In genomic region chr5:137061809-137062481, GRCm38 (mm10) we compare ENCODE assay signal across 9 mouse cellular contexts. TPM values are rescaled to one million over a fixed set of nuclear protein-coding genes. Genes with fewer than 3 reads are reported as not detected.
A peak's percentile ranks its signal among the peaks of the same experiment; 100 is the strongest.
DNase-seq lines count a peak whose midpoint lies in the region; ATAC-seq and TF ChIP-seq lines count a peak whose summit lies in the region.
"Had no signal": no experiment of that assay in that cellular context is flagged by ENCODE, and none has a peak within 500 bp of the region (broad histone marks: within the 10 kb centered on the region; RNA-seq: fewer than 3 reads in every experiment).

No protein-coding gene starts in this region.

- no peak overlapping the region for H3K4me2 ChIP-seq in kidney, embryonic 16.5 days (replicated peaks; ENCODE audit: low read depth, low read length)
- H3K4me2 ChIP-seq in CH12.LX (ENCODE audit: insufficient read depth, low read depth, poor library complexity, severe bottlenecking): peak overlapping the region; percentile 9; the same call in 1 of the 2 replicates
- H3K4me2 ChIP-seq: embryonic facial prominence, embryonic 12.5 days had no signal

- no peak overlapping the region for H3K4me3 ChIP-seq in kidney, embryonic 16.5 days (ENCODE audit: low read length)
- H3K4me3 ChIP-seq in CH12.LX (replicated peaks in 1 of 3; ENCODE audit: low read depth in 2 of 3, low read length in 2 of 3, poor library complexity in 1 of 3): no peak overlapping the region
- H3K4me3 ChIP-seq in limb, embryonic 10.5 days: no peak overlapping the region
- no peak overlapping the region for H3K4me3 ChIP-seq in small intestine, adult 2 months (ENCODE audit: low read depth, low read length)
- H3K4me3 ChIP-seq: embryonic facial prominence, embryonic 12.5 days had no signal

- TF ChIP-seq CTCF in CH12.LX (conservative IDR thresholded peaks at IDR 0.05 in 1 of 2, IDR thresholded peaks at IDR 0.05 in 1 of 2; ENCODE audit: low read depth in 2 of 2, low read length in 2 of 2): peak; percentile 12 to 51; a peak in 2 of 4 replicates
- peak; percentile 46; the same call in 1 of the 2 replicates for TF ChIP-seq CTCF in small intestine, adult 2 months (IDR thresholded peaks at IDR 0.05; ENCODE audit: extremely low read depth, insufficient read length, insufficient replicate concordance, low read depth, low read length)

- no peaks in the 10 kb centered on the region for H3K79me2 ChIP-seq in CH12.LX (replicated peaks; ENCODE audit: control insufficient read depth, extremely low read depth, insufficient read depth, poor library complexity, severe bottlenecking)

- no peak overlapping the region for H3K27ac ChIP-seq in kidney, embryonic 16.5 days (ENCODE audit: low read length)
- no peak overlapping the region for H3K27ac ChIP-seq in CH12.LX (ENCODE audit: insufficient read depth, low read depth)
- H3K27ac ChIP-seq in limb, embryonic 10.5 days: no peak overlapping the region
- H3K27ac ChIP-seq in small intestine, adult 2 months (ENCODE audit: insufficient read depth, low read depth, low read length): no peak overlapping the region
- H3K27ac ChIP-seq: embryonic facial prominence, embryonic 12.5 days had no signal

- no peaks in the 10 kb centered on the region for H3K4me1 ChIP-seq in kidney, embryonic 16.5 days (ENCODE audit: insufficient read depth, low read length)
- peaks cover 2 to 20% of the 10 kb centered on the region in 2 experiments; a peak in 2 of 4 replicates for H3K4me1 ChIP-seq in CH12.LX (ENCODE audit: control insufficient read depth in 1 of 2, insufficient read depth in 2 of 2)
- H3K4me1 ChIP-seq in limb, embryonic 10.5 days: no peaks in the 10 kb centered on the region
- H3K4me1 ChIP-seq in small intestine, adult 2 months (ENCODE audit: control insufficient read depth, insufficient read depth, insufficient read length, low read length): no peaks in the 10 kb centered on the region
- H3K4me1 ChIP-seq: embryonic facial prominence, embryonic 12.5 days had no signal

- H3K9ac ChIP-seq in kidney, embryonic 16.5 days (replicated peaks; ENCODE audit: low read length): no peak overlapping the region
- H3K9ac ChIP-seq in CH12.LX (ENCODE audit: insufficient read depth, low read depth): no peak overlapping the region
- H3K9ac ChIP-seq: embryonic facial prominence, embryonic 12.5 days had no signal

- TF ChIP-seq EP300 in CH12.LX (IDR thresholded peaks at IDR 0.05; ENCODE audit: low read length): no peak

- no peaks in the 10 kb centered on the region for H3K36me3 ChIP-seq in kidney, embryonic 16.5 days (ENCODE audit: insufficient read depth, low read length)
- no peaks in the 10 kb centered on the region for H3K36me3 ChIP-seq in CH12.LX (replicated peaks in 1 of 2; ENCODE audit: control insufficient read depth in 1 of 2, insufficient read depth in 1 of 2, low read length in 1 of 2)
- H3K36me3 ChIP-seq in limb, embryonic 10.5 days: no peaks in the 10 kb centered on the region
- H3K36me3 ChIP-seq in small intestine, adult 2 months (ENCODE audit: control insufficient read depth, insufficient read depth, low read length): no peaks in the 10 kb centered on the region
- H3K36me3 ChIP-seq: embryonic facial prominence, embryonic 12.5 days had no signal

- H3K27me3 ChIP-seq in kidney, embryonic 16.5 days (ENCODE audit: insufficient read depth, low read length): no peaks in the 10 kb centered on the region
- H3K27me3 ChIP-seq in CH12.LX (replicated peaks): peaks cover 24% of the 10 kb centered on the region
- H3K27me3 ChIP-seq in limb, embryonic 10.5 days (ENCODE audit: low read depth, poor library complexity, severe bottlenecking): no peaks in the 10 kb centered on the region
- H3K27me3 ChIP-seq in small intestine, adult 2 months (ENCODE audit: control insufficient read depth, insufficient read depth, low read length): no peaks in the 10 kb centered on the region
- H3K27me3 ChIP-seq: embryonic facial prominence, embryonic 12.5 days had no signal

- DNase-seq in kidney, adult 11 months: peak; percentile 23
- DNase-seq in CH12.LX (ENCODE audit: extremely low read depth): peak; percentile 83
- DNase-seq in adrenal gland, postnatal 10 days: peak; percentile 69
- peak; percentile 62 for DNase-seq in gastrocnemius, postnatal 14 days
- peak; percentile 38 for DNase-seq in limb, embryonic 10.5 days (ENCODE audit: low spot score)
- no peak for DNase-seq in urinary bladder, adult 2 months (ENCODE audit: low spot score)

- no peak for ATAC-seq in kidney, embryonic 16.5 days (ENCODE audit: low FRiP score, low TSS enrichment)

- in situ Hi-C loops in CH12.LX (cut with MboI; ENCODE audit: low pct_ligation_motif_present, low pct_unique_long_range_greater_than_20kb, low sequenced_read_pairs): loop anchor here (10.0 kb wide), 1 partner anchor 53 kb away; the partner anchor contains the start of gene Trim56

- dilution Hi-C loops in CH12.LX (cut with MboI; ENCODE audit: extremely low pct_ligation_motif_present, extremely low pct_unique_long_range_greater_than_20kb, low sequenced_read_pairs): no loop called here

- intact Hi-C loops in gastrocnemius, postnatal 14 days (cut with DNase I; ENCODE audit: low total_unique reads): loop anchor here (2.0 kb wide), 2 partner anchors 43 to 49 kb away; no protein-coding TSS in a partner anchor

- no peak for TF ChIP-seq POLR2A in CH12.LX (IDR thresholded peaks at IDR 0.05; ENCODE audit: low read depth, low read length)
- no peak for TF ChIP-seq POLR2A in small intestine, adult 2 months (IDR thresholded peaks at IDR 0.05; ENCODE audit: low read depth, low read length)

- peak; percentile 20 for TF ChIP-seq RAD21 in CH12.LX (IDR thresholded peaks at IDR 0.05; ENCODE audit: low read depth, low read length)

- WGBS in kidney, embryonic 16.5 days: 24% methylated on average over 10 of the region's 12 CpGs
- WGBS in limb, embryonic 10.5 days: 26% methylated on average over 11 of the region's 12 CpGs
- WGBS in small intestine, adult 2 months: 17% methylated on average over 10 of the region's 12 CpGs

- H3K9me3 ChIP-seq in kidney, embryonic 16.5 days (ENCODE audit: low read length): no peaks in the 10 kb centered on the region
- no peaks in the 10 kb centered on the region for H3K9me3 ChIP-seq in CH12.LX (replicated peaks; ENCODE audit: low read length)
- no peaks in the 10 kb centered on the region for H3K9me3 ChIP-seq in limb, embryonic 10.5 days (replicated peaks)
- H3K9me3 ChIP-seq: embryonic facial prominence, embryonic 12.5 days had no signal

TF ChIP-seq in CH12.LX, 34 proteins besides CTCF, POLR2A, EP300 and RAD21 (continues in another document):
- no peak for TF ChIP-seq MAFK (IDR thresholded peaks at IDR 0.05; ENCODE audit: insufficient replicate concordance, low read length)
- TF ChIP-seq CHD2 (IDR thresholded peaks at IDR 0.05; ENCODE audit: low read length): no peak
- no peak for TF ChIP-seq TBP (conservative IDR thresholded peaks at IDR 0.05; ENCODE audit: low read depth, low read length)
- no peak for TF ChIP-seq ZC3H11A (IDR thresholded peaks at IDR 0.05; ENCODE audit: low read depth, low read length)
- TF ChIP-seq UBTF (IDR thresholded peaks at IDR 0.05; ENCODE audit: low read depth, low read length): no peak
- TF ChIP-seq PAX5 (IDR thresholded peaks at IDR 0.05; ENCODE audit: low read length): no peak
- TF ChIP-seq NRF1 (IDR thresholded peaks at IDR 0.05; ENCODE audit: low read depth, low read length): no peak
- peak; percentile 40 for TF ChIP-seq SMC3 (IDR thresholded peaks at IDR 0.05; ENCODE audit: low read depth, low read length)
- TF ChIP-seq MYC (IDR thresholded peaks at IDR 0.05; ENCODE audit: low read depth, low read length): no peak

RNA-seq across cellular contexts. Expression of gene Serpine1, which starts 10.1 kb away (rescaled TPM):
- polyA plus RNA-seq in kidney, embryonic 16.5 days (2015; fragmentation: Nextera tagmentation; extraction: Ambion mirVana): 0.29 and 0.53 TPM in 2 replicates
- total RNA-seq in CH12.LX (2012; rRNA removed) (0.34 and 0.51 TPM in 2 replicates), CH12.LX (2014; rRNA removed) (0.84 and 1.8 TPM in 2 replicates)
- 0.44 and 0.61 TPM in 2 replicates for polyA plus RNA-seq in CH12.LX (2012; ENCODE audit: insufficient read length, low read depth)
- total RNA-seq in adrenal gland, postnatal 10 days (2021): 1 to 10 TPM; 1.4 to 4.6 TPM
- total RNA-seq in gastrocnemius, postnatal 14 days (2021): 1 to 10 TPM; 1.2 to 1.9 TPM
- 0.36 and 0.39 TPM in 2 replicates for polyA plus RNA-seq in limb, embryonic 10.5 days (2016; fragmentation: Nextera tagmentation; extraction: Ambion mirVana)
- 0.99 and 1.2 TPM in 2 replicates for polyA plus RNA-seq in small intestine, adult 2 months (2012; rRNA removed)
- polyA plus RNA-seq in urinary bladder, adult 2 months (2012; rRNA removed): 6.2 and 8.3 TPM in 2 replicates

RNA-seq across cellular contexts. Expression of gene Ap1s1, which starts 16.0 kb away (rescaled TPM):
- polyA plus RNA-seq in kidney, embryonic 16.5 days (2015; fragmentation: Nextera tagmentation; extraction: Ambion mirVana): 201 TPM in 2 replicates
- 98.8 and 113 TPM in 2 replicates for total RNA-seq in CH12.LX (2012; rRNA removed)
- total RNA-seq in CH12.LX (2014; rRNA removed): 68.0 and 77.8 TPM in 2 replicates
- polyA plus RNA-seq in CH12.LX (2012; ENCODE audit: insufficient read length, low read depth): 102 and 115 TPM in 2 replicates
- total RNA-seq in adrenal gland, postnatal 10 days (2021): 100 to 1,000 TPM; 105 to 106 TPM
- total RNA-seq in gastrocnemius, postnatal 14 days (2021): 10 to 100 TPM; 24.3 to 26.0 TPM
- 155 and 170 TPM in 2 replicates for polyA plus RNA-seq in limb, embryonic 10.5 days (2016; fragmentation: Nextera tagmentation; extraction: Ambion mirVana)
- polyA plus RNA-seq in small intestine, adult 2 months (2012; rRNA removed): 27.3 and 52.7 TPM in 2 replicates
- 96.2 and 118 TPM in 2 replicates for polyA plus RNA-seq in urinary bladder, adult 2 months (2012; rRNA removed)

RNA-seq across cellular contexts. Expression of gene Vgf, which starts 35.8 kb away (rescaled TPM):
- polyA plus RNA-seq in kidney, embryonic 16.5 days (2015; fragmentation: Nextera tagmentation; extraction: Ambion mirVana): 0.24 and 0.28 TPM in 2 replicates
- total RNA-seq in CH12.LX (2012; rRNA removed): 0.38 TPM in 1 of 2 replicates, not detected in the other
- not detected in 2 replicates for total RNA-seq in CH12.LX (2014; rRNA removed)
- polyA plus RNA-seq in CH12.LX (2012; ENCODE audit: insufficient read length, low read depth): not detected in 2 replicates
- total RNA-seq in adrenal gland, postnatal 10 days (2021): 10 to 100 TPM in 1 of 2 experiments, 1 to 10 TPM in 1; 9.9 to 13.7 TPM
- not detected for total RNA-seq in gastrocnemius, postnatal 14 days (2021)
- 0.16 TPM in 1 of 2 replicates, not detected in the other for polyA plus RNA-seq in limb, embryonic 10.5 days (2016; fragmentation: Nextera tagmentation; extraction: Ambion mirVana)
- polyA plus RNA-seq in small intestine, adult 2 months (2012; rRNA removed): 0.48 and 0.99 TPM in 2 replicates
- polyA plus RNA-seq in urinary bladder, adult 2 months (2012; rRNA removed): 0.08 and 0.15 TPM in 2 replicates

RNA-seq across cellular contexts. Expression of gene Trim56, which starts 54.1 kb away (rescaled TPM):
- polyA plus RNA-seq in kidney, embryonic 16.5 days (2015; fragmentation: Nextera tagmentation; extraction: Ambion mirVana): 9.4 and 11.9 TPM in 2 replicates
- total RNA-seq in CH12.LX (2012; rRNA removed): 11.8 and 12.9 TPM in 2 replicates
- 6.0 and 7.6 TPM in 2 replicates for total RNA-seq in CH12.LX (2014; rRNA removed)
- polyA plus RNA-seq in CH12.LX (2012; ENCODE audit: insufficient read length, low read depth): 10.8 and 11.2 TPM in 2 replicates
- 10 to 100 TPM; 26.5 to 32.5 TPM for total RNA-seq in adrenal gland, postnatal 10 days (2021)
- 1 to 10 TPM; 7.6 to 9.1 TPM for total RNA-seq in gastrocnemius, postnatal 14 days (2021)
- polyA plus RNA-seq in limb, embryonic 10.5 days (2016; fragmentation: Nextera tagmentation; extraction: Ambion mirVana): 5.6 and 7.0 TPM in 2 replicates
- 10.3 and 19.9 TPM in 2 replicates for polyA plus RNA-seq in small intestine, adult 2 months (2012; rRNA removed)
- 5.7 and 11.9 TPM in 2 replicates for polyA plus RNA-seq in urinary bladder, adult 2 months (2012; rRNA removed)
